Mouse (Mus musculus) kidney, postnatal 0 days (tissue): ENCODE results near the gene Asprv1. TPM values are rescaled to one million over a fixed set of nuclear protein-coding genes. Genes with fewer than 3 reads are reported as not detected.
A peak's percentile ranks its signal among the peaks of the same experiment; 100 is the strongest.

Experiments used
- ATAC-seq: fragments of 200-750 bp; cut with Nextera tagmentation; replicated peaks from 2 replicates; pipeline ENCODE4 v1.8.0; 2017; ENCODE audit warnings: low read depth, moderate number of reproducible peaks, moderate TSS enrichment, moderate library complexity; ENCODE audit not compliant: low FRiP score
- DNase-seq: peaks from one replicate; pipeline ENCODE4 v3.0.0-alpha.2; 2016; ENCODE audit warnings: low spot score
- H3K27ac ChIP-seq: fragments of 300-500 bp; sonication (generic); 2 replicates; pipeline ENCODE4 v1.5.1; 2014; ENCODE audit warnings: mild to moderate bottlenecking
- H3K27me3 ChIP-seq: fragments of 300-500 bp; sonication (generic); 2 replicates; pipeline ENCODE4 v1.6.1; 2014; ENCODE audit warnings: low read length, mixed read lengths; ENCODE audit not compliant: insufficient read depth
- H3K36me3 ChIP-seq: fragments of 300-500 bp; sonication (generic); 2 replicates; pipeline ENCODE4 v1.6.1; 2014; ENCODE audit warnings: low read length, mixed read lengths; ENCODE audit not compliant: insufficient read depth
- H3K4me1 ChIP-seq: fragments of 300-500 bp; sonication (generic); replicated peaks from 2 replicates; pipeline ENCODE4 v1.6.1; 2014; ENCODE audit warnings: antibody characterized with exemption, low read length, mixed read lengths; ENCODE audit not compliant: insufficient read depth
- H3K4me2 ChIP-seq: fragments of 300-500 bp; sonication (generic); 2 replicates; pipeline ENCODE4 v1.6.1; 2014; ENCODE audit warnings: mild to moderate bottlenecking, low read length, moderate library complexity, mixed read lengths
- H3K4me3 ChIP-seq: fragments of 300-500 bp; sonication (generic); replicated peaks from 2 replicates; pipeline ENCODE4 v1.5.1; 2014; ENCODE audit warnings: low read depth, low read length
- H3K9ac ChIP-seq: fragments of 300-500 bp; sonication (generic); 2 replicates; pipeline ENCODE4 v1.6.1; 2014; ENCODE audit warnings: low read depth, low read length
- H3K9me3 ChIP-seq: fragments of 300-500 bp; sonication (generic); replicated peaks from 2 replicates; pipeline ENCODE4 v1.6.1; 2016; ENCODE audit warnings: low read length, inconsistent platforms, mixed read lengths
- CTCF ChIP-seq: IDR thresholded peaks from 2 replicates; pipeline ENCODE4 v1.5.1; 2016; ENCODE audit warnings: antibody characterized with exemption, low read depth, mild to moderate bottlenecking, moderate library complexity
- WGBS: fragments of 180-500 bp; shearing (Covaris S2); extraction: QIAGEN DNeasy Blood & Tissue Kit; methylation state at CpG from one replicate; pipeline ENCODE4 v1.1.7; 2014; 5-methylcytosine and 5-hydroxymethylcytosine counted together
- polyA plus RNA-seq: library from polyadenylated mRNA; unstranded; fragments of >200 nt; fragmentation: Nextera tagmentation; extraction: Ambion mirVana; gene quantifications from 2 replicates; pipeline ENCODE4 v1.2.1, GENCODE M21; 2015

Asprv1 gene
- polyA plus RNA-seq, 1 experiment from 2014 or later = 1.8 TPM

- DNase-seq = no peak
Measured at GRCm38 (mm10) chr6:86668580-86669239, 40.7 kb downstream of the Asprv1 start, which contains the start of gene Mxd1. TSS of gene Mxd1 (minus strand) at chr6:86669161.

GRCm38 (mm10) chr6:86669240-86669727 is 41.3 kb downstream of the Asprv1 start:
- WGBS = under 1% methylated on average over 35 of the region's 37 CpGs
- Histone ChIP-seq H3K36me3 (peaks cover 24% of the 10 kb centered on the region), H3K27ac (peak overlapping the region; percentile 67), H3K4me1 (peaks cover 11% of the 10 kb centered on the region; the same call in 1 of the 2 replicates), H3K9ac (peak overlapping the region; percentile 90), H3K4me2 (peak overlapping the region; percentile 90), H3K9me3 (no peaks in the 10 kb centered on the region), H3K27me3 (no peaks in the 10 kb centered on the region), H3K4me3 (peak overlapping the region; percentile 96)
- ATAC-seq = peak; percentile 100
- peak; percentile 100 for DNase-seq
- no peak for TF ChIP-seq CTCF

More at GRCm38 (mm10) chr6:86668580-86669239, 40.7 kb downstream of the Asprv1 start, which contains the start of gene Mxd1:
- Histone ChIP-seq H3K36me3 (peaks cover 20% of the 10 kb centered on the region), H3K4me3 (peak within 1 kb of the TSS; percentile 96), H3K4me2 (peak within 1 kb of the TSS; percentile 90), H3K9me3 (no peaks in the 10 kb centered on the region), H3K27ac (peak within 1 kb of the TSS; percentile 67), H3K27me3 (no peaks in the 10 kb centered on the region), H3K9ac (peak within 1 kb of the TSS; percentile 90), H3K4me1 (peaks cover 11% of the 10 kb centered on the region; the same call in 1 of the 2 replicates)
- TF ChIP-seq CTCF = no peak
- under 1% methylated on average over 46 of the region's 76 CpGs for WGBS
- ATAC-seq = no peak

GRCm38 (mm10) chr6:86670873-86671272 is 42.9 kb downstream of the Asprv1 start:
- Histone ChIP-seq H3K27ac (0 out of 2 replicates have a peak overlapping the region, but pooled peaks have one; percentile 19), H3K4me2 (no peak overlapping the region), H3K9ac (no peak overlapping the region), H3K4me1 (peaks cover 11% of the 10 kb centered on the region; the same call in 1 of the 2 replicates), H3K27me3 (no peaks in the 10 kb centered on the region), H3K36me3 (peaks cover 30% of the 10 kb centered on the region), H3K9me3 (no peaks in the 10 kb centered on the region), H3K4me3 (no peak overlapping the region)
- TF ChIP-seq CTCF = peak; percentile 97
- DNase-seq = peak; percentile 95
- 15% methylated on average over 2 of the region's 2 CpGs for WGBS
- ATAC-seq = no peak

GRCm38 (mm10) chr6:86678341-86678740 is 50.4 kb downstream of the Asprv1 start:
- peak; percentile 81 for DNase-seq
- Histone ChIP-seq H3K9ac (no peak overlapping the region), H3K9me3 (no peaks in the 10 kb centered on the region), H3K4me1 (peaks cover 9% of the 10 kb centered on the region; the same call in 1 of the 2 replicates), H3K36me3 (peaks cover 59% of the 10 kb centered on the region), H3K4me2 (no peak overlapping the region), H3K4me3 (no peak overlapping the region), H3K27ac (peak overlapping the region; percentile 64; the same call in 1 of the 2 replicates), H3K27me3 (no peaks in the 10 kb centered on the region)
- no peak for TF ChIP-seq CTCF
- peak; percentile 90 for ATAC-seq
- WGBS = 31% methylated on average over 6 of the region's 6 CpGs

Other genes with a start within 250 kb of the Asprv1 start
- gene Pcyox1, start 231.0 kb upstream of the Asprv1 start, polyA plus RNA-seq = 110 and 111 TPM in 2 replicates
- 119 and 122 TPM in 2 replicates for gene Tia1, start 223.9 kb upstream of the Asprv1 start, polyA plus RNA-seq
- not detected in 2 replicates for gene Gm44790, start 201.5 kb upstream of the Asprv1 start, polyA plus RNA-seq
- gene C87436, start 189.8 kb upstream of the Asprv1 start, polyA plus RNA-seq = 22.5 and 23.1 TPM in 2 replicates
- 488 and 506 TPM in 2 replicates for gene Pcbp1, start 101.8 kb upstream of the Asprv1 start, polyA plus RNA-seq
- gene Mxd1, start 41.0 kb downstream of the Asprv1 start, polyA plus RNA-seq = 6.4 and 7.7 TPM in 2 replicates
- 120 and 123 TPM in 2 replicates for gene Snrnp27, start 56.4 kb downstream of the Asprv1 start, polyA plus RNA-seq
- 25.7 and 28.4 TPM in 2 replicates for gene Gmcl1, start 105.2 kb downstream of the Asprv1 start, polyA plus RNA-seq
- gene Anxa4, start 165.4 kb downstream of the Asprv1 start, polyA plus RNA-seq = 76.3 and 80.8 TPM in 2 replicates
- 7.3 and 7.8 TPM in 2 replicates for gene Aak1, start 221.4 kb downstream of the Asprv1 start, polyA plus RNA-seq